Comparison of ENCODE assay signal across 20 mouse cellular contexts in genomic region chr17:33631236-33631635, GRCm38 (mm10). TPM values are rescaled to one million over a fixed set of nuclear protein-coding genes. Genes with fewer than 3 reads are reported as not detected.
DNase-seq lines count a peak whose midpoint lies in the region; ATAC-seq and TF ChIP-seq lines count a peak whose summit lies in the region.
"Had no signal": no experiment of that assay in that cellular context is flagged by ENCODE, and none has a peak within 500 bp of the region (broad histone marks: within the 10 kb centered on the region; RNA-seq: fewer than 3 reads in every experiment).

No protein-coding gene starts in this region.

- H3K4me2 ChIP-seq in hindbrain, embryonic 15.5 days = no peak overlapping the region
- H3K4me2 ChIP-seq in hindbrain, embryonic 11.5 days (replicated peaks; ENCODE audit: low read depth, low read length) = no peak overlapping the region
- no peak overlapping the region for H3K4me2 ChIP-seq in liver, postnatal 0 days (ENCODE audit: low read depth, low read length)

- H3K27ac ChIP-seq in hindbrain, embryonic 15.5 days (replicated peaks) = peak overlapping the region; percentile 17; the same call in 1 of the 2 replicates
- H3K27ac ChIP-seq in hindbrain, embryonic 11.5 days (ENCODE audit: low read depth, low read length) = no peak overlapping the region
- no peak overlapping the region for H3K27ac ChIP-seq in liver, postnatal 0 days (ENCODE audit: low read depth)
- H3K27ac ChIP-seq in cortical plate, adult 2 months (ENCODE audit: insufficient read depth, low read length) = no peak overlapping the region
- H3K27ac ChIP-seq: forebrain, embryonic 10.5 days; left cerebral cortex, adult 2 months; liver, embryonic 14.5 days had no signal

- no peak overlapping the region for H3K9ac ChIP-seq in hindbrain, embryonic 15.5 days
- H3K9ac ChIP-seq in hindbrain, embryonic 11.5 days (ENCODE audit: low read depth, low read length) = no peak overlapping the region
- no peak overlapping the region for H3K9ac ChIP-seq in liver, postnatal 0 days (replicated peaks)
- H3K9ac ChIP-seq: forebrain, postnatal 0 days; heart, embryonic 12.5 days; liver, embryonic 14.5 days had no signal

- WGBS in hindbrain, embryonic 15.5 days = 94% methylated on average over 9 of the region's 9 CpGs
- WGBS in hindbrain, embryonic 11.5 days = 95% methylated on average over 9 of the region's 9 CpGs
- WGBS in liver, postnatal 0 days (ENCODE audit: insufficient replicate concordance) = 94% methylated on average over 9 of the region's 9 CpGs

- H3K27me3 ChIP-seq in hindbrain, embryonic 15.5 days = no peaks in the 10 kb centered on the region
- H3K27me3 ChIP-seq in hindbrain, embryonic 11.5 days (ENCODE audit: control insufficient read depth, insufficient read depth, low read length) = no peaks in the 10 kb centered on the region
- H3K27me3 ChIP-seq in liver, postnatal 0 days (ENCODE audit: insufficient read depth, low read length) = no peaks in the 10 kb centered on the region
- H3K27me3 ChIP-seq: CH12.LX; heart, embryonic 12.5 days had no signal

- DNase-seq in cerebellum, postnatal 10 days = peak; percentile 35 to 51
- no peak for DNase-seq in hindbrain, embryonic 11.5 days (ENCODE audit: low spot score)
- peak; percentile 2 for DNase-seq in liver
- DNase-seq in liver, postnatal 0 days = no peak
- DNase-seq in frontal cortex, adult 2 months (ENCODE audit: extremely low spot score in 1 of 2, low spot score in 1 of 2) = no peak
- DNase-seq: adrenal gland, postnatal 14 days; forebrain, postnatal 0 days; kidney, adult 11 months; kidney, postnatal 14 days; layer of hippocampus, adult 9-11 months; midbrain, embryonic 14.5 days; thymus, postnatal 14 days had no signal

- no peak for ATAC-seq in cerebellum, adult (ENCODE audit: insufficient number of reproducible peaks, low FRiP score, low TSS enrichment)
- ATAC-seq in hindbrain, embryonic 15.5 days (ENCODE audit: low FRiP score, low read depth) = no peak
- ATAC-seq in hindbrain, embryonic 11.5 days (ENCODE audit: low FRiP score) = no peak
- no peak for ATAC-seq in liver, postnatal 0 days
- ATAC-seq: forebrain, postnatal 0 days had no signal

- no peaks in the 10 kb centered on the region for H3K36me3 ChIP-seq in hindbrain, embryonic 15.5 days
- H3K36me3 ChIP-seq in hindbrain, embryonic 11.5 days (ENCODE audit: control insufficient read depth, insufficient read depth, low read length) = no peaks in the 10 kb centered on the region
- H3K36me3 ChIP-seq in liver, postnatal 0 days (replicated peaks; ENCODE audit: insufficient read depth, low read length) = peaks cover 10% of the 10 kb centered on the region

- no peak for TF ChIP-seq EP300 in liver, postnatal 0 days (IDR thresholded peaks at IDR 0.05; ENCODE audit: low read depth)

- no peak overlapping the region for H3K4me3 ChIP-seq in hindbrain, embryonic 15.5 days
- no peak overlapping the region for H3K4me3 ChIP-seq in hindbrain, embryonic 11.5 days (ENCODE audit: low read depth, low read length)
- H3K4me3 ChIP-seq in liver, postnatal 0 days (ENCODE audit: low read depth, low read length) = no peak overlapping the region
- no peak overlapping the region for H3K4me3 ChIP-seq in cortical plate, adult 2 months (ENCODE audit: insufficient read depth, low read length)
- H3K4me3 ChIP-seq: heart, embryonic 12.5 days; left cerebral cortex, adult 2 months had no signal

- no peak for TF ChIP-seq CTCF in liver, postnatal 0 days (IDR thresholded peaks at IDR 0.05; ENCODE audit: low read depth)
- no peak for TF ChIP-seq CTCF in cortical plate, adult 2 months (IDR thresholded peaks at IDR 0.05; ENCODE audit: extremely low read depth, insufficient read depth, low read length)

- H3K9me3 ChIP-seq in hindbrain, embryonic 15.5 days = no peaks in the 10 kb centered on the region
- H3K9me3 ChIP-seq in hindbrain, embryonic 11.5 days (ENCODE audit: control insufficient read depth, low read length) = no peaks in the 10 kb centered on the region
- H3K9me3 ChIP-seq in liver, postnatal 0 days (ENCODE audit: low read length) = no peaks in the 10 kb centered on the region
- H3K9me3 ChIP-seq: forebrain, embryonic 10.5 days; heart, embryonic 12.5 days had no signal

- TF ChIP-seq POLR2A in cortical plate, adult 2 months (IDR thresholded peaks at IDR 0.05; ENCODE audit: extremely low read depth, insufficient read depth, low read length) = 0 out of 2 replicates have a peak, but pooled peaks have one; percentile 1

- peaks cover 35% of the 10 kb centered on the region for H3K4me1 ChIP-seq in hindbrain, embryonic 15.5 days (replicated peaks)
- 0 out of 2 replicates have a peak, but pooled peaks cover 5% of the 10 kb centered on the region for H3K4me1 ChIP-seq in hindbrain, embryonic 11.5 days (replicated peaks; ENCODE audit: control insufficient read depth, insufficient read depth, low read length)
- H3K4me1 ChIP-seq in liver, postnatal 0 days (ENCODE audit: insufficient read depth) = peaks cover 17% of the 10 kb centered on the region
- peaks cover 6% of the 10 kb centered on the region for H3K4me1 ChIP-seq in cortical plate, adult 2 months (ENCODE audit: control insufficient read depth, insufficient read depth, low read length)

RNA-seq across cellular contexts. Expression of gene Zfp414, which starts 2.3 kb away (rescaled TPM):
- 60.6 and 75.8 TPM in 2 replicates for polyA plus RNA-seq in hindbrain, embryonic 15.5 days (2015; fragmentation: Nextera tagmentation; extraction: Ambion mirVana)
- polyA plus RNA-seq in hindbrain, embryonic 11.5 days (2014; fragmentation: Nextera tagmentation; extraction: Ambion mirVana) = 66.0 and 67.1 TPM in 2 replicates
- polyA plus RNA-seq in liver, postnatal 0 days (2015; fragmentation: Nextera tagmentation; extraction: Ambion mirVana) = 13.7 and 14.3 TPM in 2 replicates
- polyA plus RNA-seq in cortical plate, adult 2 months (2012; rRNA removed) = 77.4 and 79.6 TPM in 2 replicates
- 87.1 and 95.7 TPM in 2 replicates for polyA plus RNA-seq in frontal cortex, adult 2 months (2012; rRNA removed)

RNA-seq across cellular contexts. Expression of gene Pram1, which starts 6.6 kb away (rescaled TPM):
- polyA plus RNA-seq in hindbrain, embryonic 15.5 days (2015; fragmentation: Nextera tagmentation; extraction: Ambion mirVana) = 0.44 and 0.56 TPM in 2 replicates
- 0.46 and 0.71 TPM in 2 replicates for polyA plus RNA-seq in hindbrain, embryonic 11.5 days (2014; fragmentation: Nextera tagmentation; extraction: Ambion mirVana)
- 5.7 TPM in 2 replicates for polyA plus RNA-seq in liver, postnatal 0 days (2015; fragmentation: Nextera tagmentation; extraction: Ambion mirVana)
- 0.42 TPM in 1 of 2 replicates, not detected in the other for polyA plus RNA-seq in cortical plate, adult 2 months (2012; rRNA removed)
- 0.88 and 1.5 TPM in 2 replicates for polyA plus RNA-seq in frontal cortex, adult 2 months (2012; rRNA removed)

RNA-seq across cellular contexts. Expression of gene Hnrnpm, which starts 55.4 kb away (rescaled TPM):
- polyA plus RNA-seq in hindbrain, embryonic 15.5 days (2015; fragmentation: Nextera tagmentation; extraction: Ambion mirVana) = 179 and 192 TPM in 2 replicates
- polyA plus RNA-seq in hindbrain, embryonic 11.5 days (2014; fragmentation: Nextera tagmentation; extraction: Ambion mirVana) = 506 and 558 TPM in 2 replicates
- 91.9 and 96.6 TPM in 2 replicates for polyA plus RNA-seq in liver, postnatal 0 days (2015; fragmentation: Nextera tagmentation; extraction: Ambion mirVana)
- polyA plus RNA-seq in cortical plate, adult 2 months (2012; rRNA removed) = 146 and 158 TPM in 2 replicates
- polyA plus RNA-seq in frontal cortex, adult 2 months (2012; rRNA removed) = 190 and 223 TPM in 2 replicates

Comparison
In these comparisons a context has a peak if more than half of its experiments do, and no peak if none do; other contexts are left out.
1. DNase-seq: peak in cerebellum, postnatal 10 days (2 of 2) and liver (single experiment); none in hindbrain, embryonic 11.5 days (single experiment), liver, postnatal 0 days (single experiment) and frontal cortex, adult 2 months (0 of 2).